Mouse (Mus musculus) cerebellum, adult 11 months (tissue): Measurements from ENCODE around the gene Ppp1r2.

Source experiments
- DNase-seq: peaks from one replicate; pipeline ENCODE4 v3.0.0; 2022

The Ppp1r2 gene

DNA sequence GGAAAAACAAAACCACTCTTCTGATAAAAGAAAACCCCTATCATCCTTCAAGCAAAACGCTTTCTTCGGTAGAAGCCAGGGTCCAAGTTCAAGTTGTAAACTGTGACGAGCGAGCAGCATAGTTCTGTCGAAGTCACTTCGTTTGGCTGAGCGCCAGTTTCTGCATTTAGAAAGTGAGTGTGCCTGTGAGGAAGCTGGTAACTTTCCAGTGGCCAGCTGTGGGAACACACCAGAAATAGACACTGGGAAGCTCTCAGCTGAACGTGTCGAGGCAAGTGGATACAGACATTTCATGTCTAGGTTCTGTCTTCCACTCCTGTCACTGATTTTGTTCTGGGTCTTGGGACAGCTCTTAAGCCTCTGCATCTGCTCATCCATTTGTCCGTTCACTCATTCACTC, 15.2 kb upstream of the Ppp1r2 start:
- no peak for DNase-seq

DNA sequence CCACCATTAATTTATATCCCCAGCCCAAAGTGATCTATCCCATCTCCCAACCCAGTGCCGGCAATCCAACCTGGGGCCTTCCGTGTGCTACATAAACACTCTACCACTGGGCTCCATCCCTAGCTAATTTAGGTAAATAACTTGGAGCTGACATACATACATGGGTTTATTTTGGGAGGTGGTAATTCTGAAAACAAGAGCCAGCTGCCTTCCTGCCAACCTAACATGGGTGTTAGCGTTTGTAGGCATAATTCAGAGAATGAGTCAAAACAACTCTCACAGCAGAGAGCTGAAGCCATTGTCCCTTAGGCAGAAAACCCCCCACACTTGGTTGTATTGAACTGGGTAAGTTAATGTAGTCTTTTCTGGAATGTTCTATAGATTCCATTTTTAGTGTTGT, 12.6 kb upstream of the Ppp1r2 start:
- no peak for DNase-seq

DNA sequence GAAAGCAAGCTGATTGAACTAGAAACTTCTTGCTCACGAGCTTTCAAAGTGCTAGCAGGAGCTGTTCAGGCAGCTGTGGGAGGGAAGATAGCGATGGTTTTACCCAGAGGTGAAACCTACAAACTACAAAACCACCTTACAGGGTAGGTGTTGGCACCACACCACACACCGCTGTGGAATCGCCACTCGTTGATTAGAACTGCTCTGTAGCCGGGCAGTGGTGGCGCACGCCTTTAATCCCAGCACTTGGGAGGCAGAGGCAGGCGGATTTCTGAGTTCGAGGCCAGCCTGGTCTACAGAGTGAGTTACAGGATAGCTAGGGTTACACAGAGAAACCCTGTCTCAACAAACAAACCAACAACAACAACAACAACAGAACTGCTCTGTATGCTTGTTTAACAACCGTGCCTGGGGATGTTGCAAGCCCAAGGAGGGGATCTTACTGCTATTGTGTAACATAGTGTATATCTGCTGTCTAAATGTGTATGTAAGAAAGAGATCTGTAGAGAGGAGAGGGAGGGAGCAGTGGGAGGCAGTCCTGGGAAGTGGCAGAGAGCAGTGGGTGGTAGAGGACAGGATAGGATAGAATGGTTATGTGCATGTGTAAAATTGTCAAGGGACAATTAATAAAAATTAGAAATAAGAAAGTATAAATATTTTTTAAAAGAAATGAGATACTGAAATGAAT, 11.9 kb upstream of the Ppp1r2 start:
- DNase-seq: no peak

- no peak for DNase-seq
These were observed 6.9 kb upstream of the Ppp1r2 start for GRCm38 (mm10) chr16:31281981-31282380.

DNA sequence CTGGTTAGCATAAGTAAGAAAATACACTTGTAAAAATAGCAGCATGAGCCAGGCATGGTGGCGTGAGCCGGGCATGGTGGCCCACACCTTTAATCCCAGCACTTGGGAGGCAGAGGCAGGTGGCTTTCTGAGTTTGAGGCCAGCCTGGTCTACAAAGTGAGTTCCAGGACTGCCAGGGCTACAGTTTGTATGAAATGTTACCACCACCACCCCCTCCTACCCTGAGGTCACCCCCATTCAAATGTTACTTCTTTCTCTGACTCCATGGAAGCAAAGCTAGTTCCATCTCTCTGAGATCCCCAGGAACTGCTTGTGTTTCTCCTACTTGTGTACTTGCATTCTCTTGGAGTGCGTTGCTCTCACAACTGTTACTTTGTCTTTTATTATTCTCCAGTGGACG, 5.1 kb upstream of the Ppp1r2 start:
- DNase-seq: no peak

- DNase-seq: no peak
These were observed 3.5 kb upstream of the Ppp1r2 start for GRCm38 (mm10) chr16:31278581-31278980.

DNA sequence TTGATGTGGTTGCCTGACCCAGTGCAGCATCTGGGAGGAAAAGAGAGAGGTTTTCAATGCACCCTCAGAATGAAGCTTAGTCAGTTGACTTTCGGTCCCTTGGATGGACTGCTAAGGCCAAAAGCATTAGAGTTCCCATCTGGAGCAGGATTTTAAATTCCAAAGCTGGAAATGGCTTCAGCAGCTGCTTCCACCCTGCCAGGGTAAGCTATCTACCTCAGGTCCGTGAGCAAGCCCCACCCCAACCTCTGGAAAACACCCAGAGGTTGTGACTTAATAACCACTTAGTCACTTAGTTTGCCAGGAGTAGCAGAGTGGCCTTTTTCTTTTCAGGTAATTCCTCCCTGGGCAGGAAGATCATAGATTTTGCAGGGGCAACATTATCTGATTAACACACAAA, 3.0 kb upstream of the Ppp1r2 start:
- no peak for DNase-seq

DNA sequence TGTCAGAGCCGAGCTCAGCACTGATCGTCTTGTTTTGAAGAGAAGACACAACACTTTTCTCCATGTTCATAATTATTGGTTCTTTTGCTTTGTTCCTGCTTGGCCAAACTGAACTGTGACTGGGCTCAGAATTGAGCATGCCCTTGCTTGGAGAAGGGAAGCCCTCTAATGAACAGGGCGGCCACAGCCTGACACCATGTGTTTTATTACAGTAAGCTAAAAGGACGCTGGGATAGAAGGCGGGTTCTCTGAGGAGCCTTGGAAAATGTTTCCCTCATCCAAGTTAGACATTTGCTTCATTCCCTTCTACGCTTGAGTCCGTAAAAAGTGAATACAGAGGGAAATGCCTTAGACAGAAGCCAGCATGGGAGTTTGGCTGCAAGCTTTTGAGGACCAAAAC, 1.9 kb upstream of the Ppp1r2 start:
- no peak for DNase-seq

- DNase-seq: peak; percentile 44
These were observed 1.5 kb upstream of the Ppp1r2 start for GRCm38 (mm10) chr16:31276539-31276938.

GRCm38 (mm10) chr16:31274084-31274483, 993 bp downstream of the Ppp1r2 start:
- no peak for DNase-seq

GRCm38 (mm10) chr16:31266692-31267091, 8.4 kb downstream of the Ppp1r2 start:
- DNase-seq: no peak

- DNase-seq: no peak
These were observed 18.9 kb downstream of the Ppp1r2 start for GRCm38 (mm10) chr16:31256151-31256550.

DNA sequence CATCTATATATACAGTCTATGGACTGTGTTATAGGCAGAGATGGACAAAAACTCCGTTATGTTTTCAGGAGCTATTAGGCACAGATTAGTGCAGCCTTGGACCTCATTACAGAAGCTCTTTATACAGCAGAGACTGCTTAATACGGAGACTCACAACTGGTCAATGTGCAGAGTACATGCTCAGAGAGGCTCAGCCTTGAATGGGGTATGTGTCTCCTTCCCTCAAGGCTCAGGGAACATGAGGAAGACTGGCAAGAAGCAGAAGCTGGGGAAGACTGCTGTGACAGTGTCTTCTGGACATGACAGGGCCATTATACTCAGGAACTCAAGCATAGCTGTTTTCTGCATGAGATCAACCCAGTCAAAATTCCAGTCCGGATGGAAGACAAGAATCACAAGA, 19.4 kb downstream of the Ppp1r2 start:
- no peak for DNase-seq

DNA sequence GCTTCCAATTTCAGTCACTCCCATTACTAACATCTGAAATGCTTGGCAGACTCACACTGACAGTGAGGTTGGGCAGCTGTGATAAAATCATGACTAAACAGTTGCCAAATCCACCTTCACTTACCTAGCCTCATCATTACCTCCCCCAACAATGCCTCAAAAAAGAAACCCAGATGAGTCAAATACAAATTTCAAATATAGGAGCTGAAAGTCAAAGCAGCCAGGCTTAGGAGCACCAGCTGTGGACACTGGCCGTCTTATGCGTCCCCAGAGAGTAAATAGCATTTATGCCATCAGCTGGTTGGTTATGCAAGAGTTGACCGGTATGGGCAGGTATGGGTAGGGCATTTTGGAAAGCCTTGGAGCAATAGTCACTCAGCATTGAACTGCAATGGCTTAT, 25.7 kb downstream of the Ppp1r2 start:
- no peak for DNase-seq

DNA sequence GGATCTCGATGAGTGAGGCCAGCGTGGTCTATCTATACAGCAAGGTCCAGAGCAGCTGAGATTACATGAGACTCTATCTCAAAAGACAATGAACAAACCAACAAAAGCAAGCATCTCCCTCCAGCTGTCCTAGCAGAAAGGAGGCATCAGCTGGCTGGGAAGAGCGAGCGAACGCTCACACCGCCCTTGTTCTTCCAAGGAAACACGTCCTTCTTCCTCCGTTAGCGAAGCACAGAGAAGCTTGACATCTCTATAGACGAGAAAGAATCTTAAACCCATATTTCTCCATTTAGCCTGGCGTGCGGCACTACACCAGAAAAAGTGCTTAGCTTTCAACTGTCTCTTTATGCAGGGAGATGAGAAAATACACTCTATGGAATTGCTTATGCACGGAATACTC, 26.4 kb downstream of the Ppp1r2 start:
- no peak for DNase-seq

DNA sequence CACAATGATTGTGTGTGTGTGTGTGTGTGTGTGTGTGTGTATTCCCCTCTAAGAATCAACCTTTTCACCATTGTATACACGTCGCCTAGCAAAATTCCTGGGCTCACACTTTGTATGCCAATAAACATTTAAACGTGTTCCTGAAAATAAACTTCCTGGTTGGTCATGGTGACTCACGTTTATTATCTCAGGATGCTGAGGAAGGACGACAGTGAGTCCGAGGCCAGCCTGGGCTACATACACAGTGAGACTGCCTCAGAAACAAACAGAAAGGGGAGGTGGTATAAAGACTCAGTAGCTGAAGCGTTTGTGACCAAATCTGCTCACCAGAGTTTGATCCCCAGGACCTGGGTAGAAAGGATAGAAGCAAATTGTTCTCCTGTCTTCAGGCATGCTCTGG, 27.6 kb downstream of the Ppp1r2 start:
- DNase-seq: no peak

DNA sequence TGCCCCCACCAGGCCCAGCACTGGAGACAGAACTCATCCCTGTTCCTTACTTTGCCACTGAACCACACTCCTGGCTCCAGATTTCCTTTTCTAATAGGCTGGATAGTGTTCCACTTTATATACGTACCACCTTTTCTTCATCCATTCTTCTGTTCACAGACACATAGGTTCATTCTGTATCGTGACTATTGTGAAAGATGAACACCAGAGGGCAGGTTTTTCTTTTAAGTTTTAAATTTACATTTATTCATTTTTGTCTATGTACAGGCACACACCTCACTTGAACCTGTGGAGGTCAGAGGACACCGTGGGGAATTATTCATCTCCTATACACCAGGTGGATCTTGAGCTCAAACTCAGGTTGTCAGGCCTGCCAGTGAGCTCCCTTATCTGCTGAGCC, 31.0 kb downstream of the Ppp1r2 start:
- DNase-seq: no peak

DNA sequence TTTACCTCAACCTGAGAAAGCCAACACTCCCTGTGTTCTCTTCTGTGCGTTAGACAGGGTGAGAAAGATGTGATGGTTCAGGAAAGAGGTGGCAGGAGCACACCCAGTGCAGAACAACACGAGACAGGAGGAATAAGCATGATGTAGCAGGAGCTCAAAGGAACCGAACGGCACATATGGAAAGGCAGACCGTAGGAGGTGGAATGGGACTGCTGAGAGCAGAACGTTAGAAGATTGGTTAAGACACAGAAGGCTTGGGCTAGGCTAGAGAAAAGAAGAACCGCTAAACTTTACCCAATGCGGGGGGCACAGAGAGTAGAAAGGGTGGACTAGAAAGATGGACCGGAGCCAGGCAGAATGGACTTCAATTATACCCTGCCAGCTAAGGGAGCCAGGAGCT, 33.6 kb downstream of the Ppp1r2 start:
- no peak for DNase-seq

DNA sequence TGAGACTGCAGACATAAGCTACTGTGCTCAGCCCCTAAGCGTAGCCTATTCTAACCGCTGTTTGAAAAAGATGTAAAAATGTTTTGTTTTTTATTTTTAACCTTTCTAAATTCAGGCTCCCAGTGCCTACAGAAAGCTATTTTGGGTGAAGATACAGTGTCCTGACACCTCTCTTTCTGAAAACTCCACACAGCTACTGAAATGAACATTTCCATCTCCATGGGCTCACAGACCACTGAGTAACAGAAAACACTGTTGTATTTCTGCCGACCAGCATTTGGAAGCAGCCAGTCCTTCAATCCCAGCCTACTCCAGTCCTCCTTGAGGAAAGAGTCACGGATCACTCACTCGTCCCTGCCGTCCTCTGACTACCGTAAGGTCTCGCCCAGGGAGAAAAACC, 34.5 kb downstream of the Ppp1r2 start:
- DNase-seq: no peak

DNA sequence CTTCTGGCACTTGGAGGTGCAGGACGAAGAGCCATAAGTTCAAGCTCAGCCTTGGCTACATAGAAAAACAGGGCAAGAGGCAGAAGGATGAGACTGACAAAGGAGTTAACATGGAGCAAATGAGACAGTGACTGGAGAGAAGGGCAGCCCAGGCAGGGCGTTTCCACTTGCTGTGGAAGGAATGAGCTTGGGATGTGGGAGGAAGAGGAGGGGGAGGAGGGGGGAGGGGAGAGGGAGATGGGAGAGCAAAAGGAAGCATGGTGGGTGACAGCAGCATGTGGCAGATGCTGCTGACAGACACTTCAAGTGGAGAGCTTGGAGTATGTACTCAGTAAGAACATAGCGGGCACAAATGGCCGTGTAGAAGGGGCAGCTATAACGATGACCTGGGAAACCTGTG, 36.8 kb downstream of the Ppp1r2 start:
- DNase-seq: no peak

DNA sequence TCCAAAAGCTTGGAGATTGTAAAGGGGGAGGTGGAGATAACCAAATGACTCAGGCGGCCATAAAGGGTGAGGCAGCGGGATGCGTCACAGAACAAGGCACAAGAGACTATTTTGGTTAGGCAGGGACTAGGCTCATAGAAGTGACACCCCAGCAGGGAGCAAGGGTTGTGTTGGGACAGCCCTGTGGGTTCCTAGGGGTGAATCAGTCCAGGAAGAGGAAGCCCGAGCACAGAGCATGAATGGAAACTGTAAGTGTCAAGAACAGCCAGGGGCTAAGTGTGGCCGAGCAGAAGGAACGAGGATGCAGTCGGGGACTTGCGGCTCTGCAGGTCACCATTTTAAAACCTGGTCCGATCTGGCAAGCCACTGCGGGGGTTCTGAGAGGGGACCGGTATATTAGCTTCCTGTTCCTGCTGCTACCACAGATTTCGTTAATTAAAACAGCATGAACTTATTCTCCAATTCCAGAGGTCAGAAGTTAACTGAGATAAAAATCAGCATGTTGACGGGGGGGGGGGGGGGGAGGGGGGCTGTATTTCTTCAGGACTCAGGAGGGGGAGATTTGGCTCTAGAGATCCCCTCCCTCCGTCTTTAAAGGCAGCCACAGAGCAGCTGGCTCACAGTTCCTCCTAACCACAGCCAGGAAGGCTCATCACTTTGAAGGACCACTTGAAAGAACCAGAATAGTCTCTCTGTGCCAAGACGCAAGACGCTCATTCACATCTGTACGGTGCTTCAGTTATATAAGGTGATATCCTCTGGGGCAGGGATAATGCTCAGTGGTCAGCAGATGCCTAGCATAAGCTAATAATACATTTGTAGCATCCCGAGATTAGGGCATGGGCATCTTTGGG, 39.4 kb downstream of the Ppp1r2 start:
- DNase-seq: no peak

DNA sequence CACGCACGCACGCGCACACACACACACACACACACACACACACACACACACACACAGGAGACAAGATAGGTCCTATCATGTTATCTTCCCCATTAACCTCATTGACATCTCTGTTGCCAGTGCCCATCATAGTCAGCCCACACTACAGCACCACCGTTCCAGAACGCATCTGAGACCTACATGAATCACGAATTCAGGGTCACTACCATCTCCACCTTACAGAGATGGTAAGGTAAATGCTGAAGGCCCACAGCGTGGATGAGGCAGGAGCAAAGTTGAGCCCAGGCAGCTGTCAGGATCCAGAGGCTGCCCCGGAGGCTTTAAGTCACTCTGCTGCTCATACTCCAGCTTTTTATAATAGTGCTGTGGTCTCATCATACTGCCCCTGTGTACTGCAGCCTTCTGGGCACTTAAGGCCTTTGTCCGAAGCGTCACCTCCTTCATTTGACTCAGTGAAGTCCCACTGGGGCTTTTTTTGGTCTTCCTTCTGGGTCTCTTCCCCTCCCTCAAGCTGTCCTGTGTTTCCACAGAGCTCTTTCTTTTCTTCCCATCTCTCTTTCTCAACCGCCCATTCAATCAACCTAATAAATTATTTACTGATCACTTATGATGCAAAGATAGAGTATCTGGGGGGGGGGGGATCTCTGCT, 40.1 kb downstream of the Ppp1r2 start:
- no peak for DNase-seq

DNA sequence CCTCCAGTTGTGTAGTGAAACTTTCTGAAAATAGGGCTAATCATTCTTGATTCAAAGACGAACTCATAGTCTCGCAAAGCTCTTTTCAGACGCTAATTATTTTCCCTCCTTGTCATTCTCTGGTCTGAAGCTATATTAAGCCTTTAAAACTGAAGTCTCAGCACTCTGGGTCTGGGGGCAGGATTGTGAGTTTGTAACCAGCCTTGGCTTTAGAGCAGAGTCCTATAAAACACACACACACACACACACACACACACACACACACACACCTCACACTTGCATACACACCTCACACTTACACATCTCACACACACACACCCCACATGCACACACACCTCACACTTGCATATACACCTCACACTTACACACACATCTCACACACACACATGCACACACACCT, 40.7 kb downstream of the Ppp1r2 start:
- no peak for DNase-seq
